Mouse (Mus musculus): Measurements from ENCODE around the gene Gm20721. TPM values are rescaled to one million over a fixed set of nuclear protein-coding genes. Genes with fewer than 3 reads are reported as not detected.

Gm20721 gene
- total RNA-seq, 2 experiments from 2014 or later: 3.0 TPM

- DNase-seq (ENCODE audit: low spot score in 2 of 2): no peak
- intact Hi-C loops (cut with DNase I): loop anchor here (5.0 to 10.0 kb wide), 2 partner anchors 696 to 1099 kb away; no protein-coding TSS in a partner anchor
Observed at GRCm38 (mm10) chr2:174283341-174283740, 63.2 kb downstream of the Gm20721 start.

Other genes starting within 250 kb of the Gm20721 start
- gene Npepl1, start 236.4 kb downstream of the Gm20721 start, total RNA-seq (2021): 10 to 100 TPM; 12.1 to 12.4 TPM
- 1,000 to 10,000 TPM; 1,724 to 1,906 TPM for gene Gnas, start 62.4 kb downstream of the Gm20721 start, total RNA-seq (2021)
- gene Nelfcd, start 69.1 kb upstream of the Gm20721 start, total RNA-seq (2021): 10 to 100 TPM; 48.9 to 49.0 TPM
- 10 to 100 TPM; 29.9 to 35.9 TPM for gene Ctsz, start 92.3 kb upstream of the Gm20721 start, total RNA-seq (2021)
- under 1 TPM in 1 of 2 experiments, not detected in 1; 0.22 TPM for gene Tubb1, start 104.0 kb upstream of the Gm20721 start, total RNA-seq (2021)
- gene Atp5e, start 117.4 kb upstream of the Gm20721 start, total RNA-seq (2021): 100 to 1,000 TPM; 278 to 343 TPM
- gene Prelid3b, start 126.4 kb upstream of the Gm20721 start, total RNA-seq (2021): 10 to 100 TPM; 48.0 to 50.3 TPM